Mouse (Mus musculus) gastrocnemius, adult 2 months (tissue): Measurements from ENCODE around the gene Elane. TPM values are rescaled to one million over a fixed set of nuclear protein-coding genes. Genes with fewer than 3 reads are reported as not detected.

ENCODE experiments used
- DNase-seq: peaks from one replicate; pipeline ENCODE4 v3.0.0; 2022
- H3K27ac ChIP-seq: fragments of 200-600 bp; 2 replicates; pipeline ENCODE4 v1.8.1; 2022; ENCODE audit warnings: mild to moderate bottlenecking
- H3K4me3 ChIP-seq: fragments of 200-600 bp; 2 replicates; pipeline ENCODE4 v1.8.1; 2022; ENCODE audit warnings: mild to moderate bottlenecking, moderate library complexity
- CTCF ChIP-seq: fragments of 200-600 bp; IDR thresholded peaks from 2 replicates; pipeline ENCODE4 v1.8.1; 2022; ENCODE audit warnings: antibody characterized with exemption, mild to moderate bottlenecking, moderate library complexity
- intact Hi-C: fragments of 180-260 bp; cut with DNase I; formaldehyde crosslinking; loops from one replicate; pipeline ENCODE4 v1.15.1; 2025
- total RNA-seq, 2 experiments: library from RNA; stranded (reverse); gene quantifications; 2 replicates each; pipeline ENCODE4 v1.2.3; 2021

Elane gene
- total RNA-seq, 2 experiments from 2014 or later, result not detected

DNA sequence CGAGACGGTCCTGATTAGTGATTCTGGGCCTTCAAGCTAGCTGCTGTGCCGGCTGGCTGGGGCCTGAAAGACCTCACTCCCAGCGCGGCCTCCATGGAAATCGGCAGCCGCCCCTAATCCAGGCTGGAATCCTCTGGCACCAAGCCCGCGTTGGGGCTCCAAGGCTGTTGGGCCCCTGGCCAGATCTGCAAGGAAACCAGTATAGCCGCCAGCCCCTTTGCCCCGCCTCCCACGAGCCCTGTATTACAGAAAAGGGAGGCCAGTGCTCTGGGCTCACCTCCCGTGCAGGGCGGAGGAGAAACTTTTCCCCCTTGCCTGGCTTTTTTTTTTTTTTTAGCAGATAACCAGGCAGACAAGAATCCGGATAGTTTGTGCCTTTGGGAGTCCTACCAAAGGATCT lies 32.7 kb upstream of the Elane start:
- intact Hi-C loops, result loop anchor here (2.0 to 5.0 kb wide), 3 partner anchors 15 to 71 kb away; no protein-coding TSS in a partner anchor
- peak overlapping the region; percentile 99 for H3K27ac ChIP-seq

DNA sequence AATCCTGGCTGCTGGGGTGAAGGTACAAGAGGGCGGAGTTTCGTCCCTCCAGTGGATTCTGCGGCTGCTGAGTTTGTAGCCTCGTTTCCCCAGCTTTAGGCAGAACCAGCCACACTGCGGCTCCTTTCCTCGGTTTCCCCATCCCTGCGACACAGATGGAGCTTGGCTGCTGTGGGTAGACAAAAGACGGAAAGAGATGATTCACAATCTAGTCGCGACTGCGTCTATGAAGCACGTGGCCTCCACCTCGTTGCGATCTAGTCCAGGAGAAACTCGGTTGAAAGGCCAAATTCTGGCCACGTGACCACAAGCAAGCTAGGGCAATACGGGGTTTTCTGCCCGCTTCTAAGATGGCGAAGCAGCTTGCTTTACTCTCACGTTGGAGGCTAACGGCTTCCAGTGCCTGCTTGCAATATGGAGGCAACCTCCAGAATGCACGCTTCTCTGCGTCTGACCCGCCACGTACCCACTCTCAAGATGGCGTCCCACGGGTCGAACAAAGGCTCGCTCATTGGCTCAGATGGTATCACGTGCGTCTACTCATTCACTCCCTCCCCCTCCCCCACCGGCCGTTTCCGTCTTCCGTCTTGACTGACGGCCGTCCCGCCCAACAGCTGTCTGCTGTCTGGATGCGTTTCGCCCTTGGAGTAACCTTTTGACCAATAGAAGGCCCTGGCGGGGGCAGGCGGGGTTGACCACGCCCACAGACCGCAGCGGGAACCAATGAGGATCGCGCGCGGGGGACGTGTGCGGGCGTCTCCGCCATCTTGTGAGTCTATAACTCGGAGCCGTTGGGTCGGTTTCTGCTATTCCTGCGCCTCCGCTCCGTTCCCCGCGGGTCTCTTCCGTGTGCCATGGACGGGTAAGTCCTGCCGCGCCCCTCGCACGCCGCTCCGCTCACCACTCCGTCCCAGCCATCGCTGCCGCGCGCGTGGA lies 31.9 kb upstream of the Elane start, which contains the start of gene Ptbp1:
TSS of gene Ptbp1 (plus strand) at position 568 of the 936 bp plus-strand sequence.
- H3K4me3 ChIP-seq, result peak within 1 kb of the TSS; percentile 95
- intact Hi-C loops, result loop anchor here (2.0 to 5.0 kb wide), 3 partner anchors 15 to 72 kb away; no protein-coding TSS in a partner anchor
- H3K27ac ChIP-seq, result peak within 1 kb of the TSS; percentile 100
- no peak for TF ChIP-seq CTCF
- peak; percentile 100 for DNase-seq

More for the DNA sequence above, 32.7 kb upstream of the Elane start:
- TF ChIP-seq CTCF, result no peak
- DNase-seq, result peak; percentile 97
- peak overlapping the region; percentile 84 for H3K4me3 ChIP-seq

DNA sequence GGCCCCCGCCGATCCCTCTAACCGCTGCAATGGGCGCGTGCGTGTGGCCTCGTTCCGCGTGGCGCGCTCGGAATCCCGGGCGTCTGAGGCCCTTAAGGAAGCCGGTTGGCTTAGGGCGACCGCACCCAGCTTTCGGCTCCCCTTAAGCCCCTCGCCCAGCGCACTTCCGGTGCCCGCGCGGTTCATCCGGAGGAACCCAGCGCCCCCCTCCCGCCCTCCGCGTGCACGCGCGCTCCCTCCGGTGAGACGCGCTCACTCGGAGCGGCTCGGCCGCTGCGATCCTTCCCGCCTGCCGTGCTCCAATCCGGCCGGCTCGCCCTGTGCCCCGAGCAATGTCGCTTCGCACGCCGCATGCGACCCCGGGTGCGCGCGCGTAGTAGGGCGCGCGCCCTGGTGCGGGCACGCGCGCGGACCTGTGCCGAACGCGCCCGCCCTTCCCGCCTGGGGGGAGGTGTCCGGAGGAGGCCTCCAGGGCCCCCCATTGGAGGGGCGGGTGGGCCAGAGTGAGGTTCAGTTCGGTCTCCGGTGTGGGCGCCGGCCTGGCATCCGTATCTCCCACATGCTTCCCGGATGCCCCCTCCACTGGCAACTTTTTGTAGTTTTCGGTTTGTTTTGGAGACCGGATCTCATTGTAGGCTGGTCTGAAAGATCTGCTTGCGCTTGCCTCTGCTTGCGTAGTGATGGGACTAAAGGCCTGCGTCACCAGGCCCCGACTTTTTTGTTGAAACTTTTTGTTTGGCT lies 31.1 kb upstream of the Elane start:
- intact Hi-C loops, result loop anchor here (5.0 kb wide), 1 partner anchor 73 kb away; no protein-coding TSS in a partner anchor
- no peak for TF ChIP-seq CTCF
- Histone ChIP-seq H3K4me3 (peak overlapping the region; percentile 95), H3K27ac (peak overlapping the region; percentile 100)
- peak; percentile 84 for DNase-seq

DNA sequence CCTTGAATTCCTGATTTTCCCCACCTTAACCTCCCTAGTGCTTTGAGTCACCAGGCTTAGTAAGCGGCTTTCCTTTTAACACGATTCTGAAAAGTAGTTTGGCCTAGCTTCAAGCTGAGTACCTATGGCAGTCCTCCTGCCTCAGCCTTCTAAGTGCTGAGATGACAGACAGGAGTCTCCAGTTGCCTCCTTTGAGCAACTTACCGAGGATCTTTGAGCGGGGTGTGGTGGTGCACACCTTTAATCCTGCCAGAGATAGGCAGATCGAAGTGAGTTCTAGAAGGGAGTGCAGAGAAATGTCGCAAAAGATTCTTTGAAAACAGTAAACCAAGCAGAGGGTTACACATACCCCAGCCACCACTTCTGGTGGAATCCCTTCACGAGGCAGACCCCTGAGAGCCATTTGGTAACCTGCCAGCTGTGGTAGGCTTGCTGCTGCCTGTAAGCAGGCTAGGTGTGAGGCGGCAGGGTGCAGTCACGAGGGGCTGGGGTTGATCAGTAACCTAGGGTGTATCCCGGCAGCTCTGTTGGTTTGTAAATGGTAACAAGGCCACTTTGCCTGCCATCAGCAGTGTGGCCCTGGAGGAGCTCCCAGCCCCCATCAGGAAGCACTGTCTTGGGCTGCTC lies 30.4 kb upstream of the Elane start:
- intact Hi-C loops, result no loop called here
- DNase-seq, result no peak
- Histone ChIP-seq H3K27ac (peak overlapping the region; percentile 100), H3K4me3 (peak overlapping the region; percentile 95)
- TF ChIP-seq CTCF, result no peak

DNA sequence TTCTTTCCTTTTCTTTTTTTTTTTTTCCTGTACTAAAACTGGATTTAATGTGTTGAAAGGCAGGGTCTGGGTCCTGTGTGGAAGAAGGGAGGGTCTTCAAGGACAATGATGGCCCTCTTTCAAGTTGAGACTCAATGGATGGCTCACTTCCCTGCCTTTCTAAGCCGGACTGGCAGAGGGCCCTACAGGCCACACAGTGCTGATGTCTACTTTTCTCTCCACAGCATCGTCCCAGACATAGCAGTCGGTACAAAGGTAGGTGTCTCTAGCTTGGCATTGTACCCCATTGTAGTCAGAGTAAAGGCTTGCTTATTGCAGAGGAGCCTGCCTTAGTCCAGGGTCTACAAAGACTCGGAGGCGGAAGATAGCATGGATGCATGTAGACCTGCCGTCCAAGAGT lies 29.8 kb upstream of the Elane start:
- intact Hi-C loops, result no loop called here

DNA sequence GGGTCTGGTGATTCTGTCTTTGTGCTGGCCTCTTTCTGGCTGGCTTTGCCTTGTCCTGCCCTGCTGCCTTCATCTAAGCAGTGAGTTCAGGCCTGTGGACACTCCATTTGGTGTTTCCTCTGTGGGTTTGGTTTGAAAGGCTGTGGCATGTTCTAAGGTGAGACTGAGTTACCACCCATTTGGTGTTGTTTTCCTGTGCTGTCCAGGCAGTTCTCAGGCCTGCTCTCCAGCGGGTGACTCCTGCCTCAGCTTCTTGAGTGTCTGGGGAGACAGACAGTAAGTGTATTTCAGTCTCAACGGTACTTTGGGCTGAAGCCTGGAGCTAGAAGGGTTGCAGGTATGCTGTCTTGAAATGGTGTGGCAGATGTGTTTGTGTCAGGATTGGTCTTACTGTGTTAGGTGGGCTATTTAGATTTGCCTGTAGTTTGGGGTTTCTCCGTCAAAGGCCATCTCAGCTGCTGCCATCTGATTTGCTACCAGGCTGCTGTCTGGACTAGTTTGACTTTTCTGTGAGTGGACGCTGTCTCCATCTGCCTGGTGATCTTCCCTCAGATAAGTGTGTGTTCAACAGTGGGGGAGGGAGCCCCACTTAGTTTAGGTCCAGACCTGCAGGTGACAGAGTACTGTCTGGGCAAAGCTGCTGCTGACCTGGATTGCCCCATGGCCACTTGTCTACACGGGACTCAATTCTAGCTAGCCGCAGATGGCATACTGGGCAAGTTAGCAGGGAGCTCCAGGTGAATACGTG lies 29.2 kb upstream of the Elane start:
- peak overlapping the region; percentile 100 for H3K27ac ChIP-seq
- intact Hi-C loops, result no loop called here
- TF ChIP-seq CTCF, result no peak
- peak overlapping the region; percentile 95 for H3K4me3 ChIP-seq
- no peak for DNase-seq

More for the DNA sequence above, 29.8 kb upstream of the Elane start:
- no peak for TF ChIP-seq CTCF
- DNase-seq, result no peak
- Histone ChIP-seq H3K27ac (peak overlapping the region; percentile 100), H3K4me3 (peak overlapping the region; percentile 95)

DNA sequence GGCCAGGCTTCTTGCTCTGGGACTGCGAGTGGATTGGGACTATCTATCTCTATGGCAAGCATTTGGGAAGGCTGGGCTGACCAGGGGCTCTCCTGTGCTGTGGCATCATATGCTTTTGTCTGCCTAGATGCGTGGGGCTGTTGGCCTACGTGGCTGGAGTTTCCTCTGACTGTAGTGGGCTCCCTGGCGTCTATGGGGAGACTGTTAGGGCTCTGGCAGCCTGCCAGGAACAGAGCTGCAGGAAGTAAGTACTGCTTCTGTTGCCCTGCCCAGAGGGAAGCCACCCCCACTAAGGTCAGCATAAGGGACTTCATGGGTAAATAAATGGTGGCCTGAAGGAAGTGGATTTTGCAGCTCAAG lies 28.6 kb upstream of the Elane start:
- H3K4me3 ChIP-seq, result peak overlapping the region; percentile 95
- peak overlapping the region; percentile 100 for H3K27ac ChIP-seq
- intact Hi-C loops, result no loop called here
- TF ChIP-seq CTCF, result no peak
- peak; percentile 73 for DNase-seq

DNA sequence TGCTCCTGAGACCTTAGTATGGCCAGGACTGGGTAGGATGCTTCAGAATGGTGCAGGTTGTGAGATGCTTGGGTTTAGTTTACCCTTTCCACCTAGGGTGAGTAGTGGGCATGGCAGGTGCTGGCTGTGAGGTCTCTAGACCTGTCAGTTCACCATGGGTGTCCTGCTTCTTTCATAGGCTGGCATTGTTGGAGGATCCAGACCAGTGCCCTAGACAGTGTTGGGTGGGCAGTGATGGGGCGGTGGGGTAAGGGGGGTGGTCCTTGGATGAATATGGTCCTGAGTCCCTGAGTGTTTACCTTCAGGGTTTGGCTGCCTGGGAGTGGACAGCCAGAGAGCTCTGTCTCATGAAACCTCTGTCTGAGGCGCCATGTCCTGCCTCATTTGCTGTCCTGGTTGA lies 28.2 kb upstream of the Elane start:
- DNase-seq, result no peak
- no peak for TF ChIP-seq CTCF
- Histone ChIP-seq H3K4me3 (peak overlapping the region; percentile 95), H3K27ac (peak overlapping the region; percentile 100; the same call in 1 of the 2 replicates)
- intact Hi-C loops, result no loop called here

DNA sequence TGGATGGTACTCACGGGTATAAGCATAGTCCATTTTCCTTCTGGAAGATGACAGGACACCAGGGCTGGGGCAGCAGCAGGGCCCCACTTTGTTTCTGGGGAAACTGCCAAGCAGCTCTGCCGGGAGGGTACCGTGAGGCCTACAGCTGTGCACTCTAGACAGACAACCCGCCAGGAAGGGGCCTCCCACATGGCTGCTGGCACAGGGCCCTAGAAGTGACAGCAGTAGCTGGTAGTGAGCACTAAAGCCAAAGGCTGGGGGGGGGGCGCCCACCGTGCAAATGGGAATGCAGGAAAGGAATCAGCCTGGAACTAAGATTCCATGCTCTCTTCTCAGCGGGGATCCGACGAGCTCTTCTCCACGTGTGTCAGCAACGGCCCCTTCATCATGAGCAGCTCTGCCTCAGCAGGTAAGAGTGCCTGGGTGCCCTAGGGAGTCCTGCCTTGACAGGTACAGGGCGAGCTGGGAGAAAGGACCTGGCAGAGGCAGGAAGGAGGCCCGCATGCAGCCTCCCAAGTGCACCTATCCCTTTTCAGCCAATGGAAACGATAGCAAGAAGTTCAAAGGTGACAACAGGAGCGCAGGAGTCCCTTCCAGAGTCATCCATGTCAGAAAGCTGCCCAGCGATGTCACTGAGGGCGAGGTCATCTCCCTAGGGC lies 27.5 kb upstream of the Elane start:
- no peak for TF ChIP-seq CTCF
- Histone ChIP-seq H3K4me3 (peak overlapping the region; percentile 95), H3K27ac (peak overlapping the region; percentile 100; the same call in 1 of the 2 replicates)
- intact Hi-C loops, result no loop called here
- peak; percentile 70 for DNase-seq

DNA sequence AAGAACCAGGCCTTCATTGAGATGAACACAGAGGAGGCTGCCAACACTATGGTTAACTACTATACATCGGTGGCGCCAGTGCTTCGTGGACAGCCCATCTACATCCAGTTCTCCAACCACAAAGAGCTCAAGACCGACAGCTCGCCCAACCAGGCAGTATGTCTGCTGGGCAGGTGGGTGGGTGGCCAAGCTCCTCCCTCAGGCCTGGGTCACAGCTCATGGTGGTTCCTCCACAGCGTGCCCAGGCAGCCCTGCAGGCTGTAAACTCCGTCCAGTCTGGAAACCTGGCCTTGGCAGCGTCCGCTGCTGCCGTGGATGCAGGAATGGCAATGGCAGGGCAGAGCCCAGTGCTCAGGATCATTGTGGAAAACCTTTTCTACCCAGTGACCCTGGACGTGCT lies 26.9 kb upstream of the Elane start:
- no peak for DNase-seq
- intact Hi-C loops, result no loop called here
- H3K27ac ChIP-seq, result peak overlapping the region; percentile 100; the same call in 1 of the 2 replicates
- TF ChIP-seq CTCF, result no peak
- peak overlapping the region; percentile 95 for H3K4me3 ChIP-seq

DNA sequence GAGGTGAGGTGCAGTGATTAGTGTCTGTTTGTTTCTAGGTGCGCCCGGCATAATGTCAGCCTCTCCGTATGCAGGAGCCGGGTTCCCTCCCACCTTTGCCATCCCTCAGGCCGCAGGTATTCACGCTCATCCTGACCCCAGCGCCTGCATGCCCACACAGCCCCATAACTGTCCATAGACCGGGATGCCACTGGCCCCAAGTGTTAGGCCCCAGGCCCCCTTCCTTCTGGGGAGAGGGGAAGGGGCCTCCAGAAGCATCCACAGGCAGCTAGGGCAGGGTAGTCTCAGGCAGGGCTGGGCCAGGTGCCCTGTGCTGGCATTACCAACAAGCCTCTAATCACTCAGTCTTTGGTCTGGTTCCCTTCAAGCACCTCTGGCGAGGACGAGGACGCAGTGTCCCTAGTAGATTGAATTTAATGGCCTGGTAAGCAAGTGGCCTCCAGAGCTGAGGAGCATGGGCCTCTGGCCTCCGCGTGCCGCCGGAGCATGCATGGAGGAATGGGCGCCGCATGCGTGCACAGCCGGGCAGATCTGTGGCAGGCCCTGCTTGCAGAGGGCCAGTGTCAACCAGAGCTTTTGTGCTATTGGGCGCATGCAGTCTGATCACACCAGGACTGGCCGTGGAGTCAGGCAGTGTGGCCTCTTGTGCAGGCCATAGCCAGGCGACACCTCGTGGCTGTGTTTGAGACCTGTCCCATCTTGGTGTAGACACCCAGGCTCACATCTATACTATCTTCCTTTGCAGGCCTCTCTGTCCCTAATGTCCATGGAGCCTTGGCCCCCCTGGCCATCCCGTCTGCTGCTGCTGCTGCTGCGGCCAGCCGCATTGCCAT lies 25.8 kb upstream of the Elane start:
- Histone ChIP-seq H3K4me3 (no peak overlapping the region), H3K27ac (no peak overlapping the region)
- TF ChIP-seq CTCF, result no peak
- intact Hi-C loops, result no loop called here
- DNase-seq, result no peak
